Mouse (Mus musculus) stomach, embryonic 16.5 days (tissue): ENCODE results near the gene Slu7. TPM values are rescaled to one million over a fixed set of nuclear protein-coding genes. Genes with fewer than 3 reads are reported as not detected.

Experiments used
- ATAC-seq: fragments of 200-750 bp; cut with Nextera tagmentation; 2 replicates; pipeline ENCODE4 v1.8.0; 2017; ENCODE audit warnings: moderate number of reproducible peaks, moderate TSS enrichment; ENCODE audit not compliant: insufficient read depth, low FRiP score
- H3K27ac ChIP-seq: fragments of 300-500 bp; sonication (generic); 2 replicates; pipeline ENCODE4 v1.5.1; 2014; ENCODE audit warnings: low read length
- H3K27me3 ChIP-seq: fragments of 300-500 bp; sonication (generic); 2 replicates; pipeline ENCODE4 v1.6.1; 2014; ENCODE audit warnings: low read length, control low read depth, mixed read lengths; ENCODE audit not compliant: control insufficient read depth, insufficient read depth
- H3K36me3 ChIP-seq: fragments of 300-500 bp; sonication (generic); 2 replicates; pipeline ENCODE4 v1.6.1; 2014; ENCODE audit warnings: low read length; ENCODE audit not compliant: control insufficient read depth, insufficient read depth
- H3K4me1 ChIP-seq: fragments of 300-500 bp; sonication (generic); 2 replicates; pipeline ENCODE4 v1.6.1; 2014; ENCODE audit warnings: low read length, control low read depth, mixed read lengths; ENCODE audit not compliant: control insufficient read depth, insufficient read depth
- H3K4me2 ChIP-seq: fragments of 300-500 bp; sonication (generic); 2 replicates; pipeline ENCODE4 v1.6.1; 2014; ENCODE audit warnings: low read depth, low read length, mixed read lengths
- H3K4me3 ChIP-seq: fragments of 300-500 bp; sonication (generic); replicated peaks from 2 replicates; pipeline ENCODE4 v1.5.1; 2014; ENCODE audit warnings: mild to moderate bottlenecking, low read length
- H3K9ac ChIP-seq: fragments of 300-500 bp; sonication (generic); 2 replicates; pipeline ENCODE4 v1.6.1; 2014; ENCODE audit warnings: low read length
- H3K9me3 ChIP-seq: fragments of 300-500 bp; sonication (generic); replicated peaks from 2 replicates; pipeline ENCODE4 v1.6.1; 2016; ENCODE audit warnings: low read length, control low read depth; ENCODE audit not compliant: control insufficient read depth
- WGBS: fragments of 180-500 bp; shearing (Covaris S2); extraction: QIAGEN DNeasy Blood & Tissue Kit; methylation state at CpG from one replicate; pipeline ENCODE4 v1.1.7; 2014; 5-methylcytosine and 5-hydroxymethylcytosine counted together
- polyA plus RNA-seq: library from polyadenylated mRNA; unstranded; fragments of >200 nt; fragmentation: Nextera tagmentation; extraction: Ambion mirVana; gene quantifications from 2 replicates; pipeline ENCODE4 v1.2.1, GENCODE M21; 2015

Gene Slu7
- polyA plus RNA-seq = 47.0 and 51.1 TPM in 2 replicates

DNA sequence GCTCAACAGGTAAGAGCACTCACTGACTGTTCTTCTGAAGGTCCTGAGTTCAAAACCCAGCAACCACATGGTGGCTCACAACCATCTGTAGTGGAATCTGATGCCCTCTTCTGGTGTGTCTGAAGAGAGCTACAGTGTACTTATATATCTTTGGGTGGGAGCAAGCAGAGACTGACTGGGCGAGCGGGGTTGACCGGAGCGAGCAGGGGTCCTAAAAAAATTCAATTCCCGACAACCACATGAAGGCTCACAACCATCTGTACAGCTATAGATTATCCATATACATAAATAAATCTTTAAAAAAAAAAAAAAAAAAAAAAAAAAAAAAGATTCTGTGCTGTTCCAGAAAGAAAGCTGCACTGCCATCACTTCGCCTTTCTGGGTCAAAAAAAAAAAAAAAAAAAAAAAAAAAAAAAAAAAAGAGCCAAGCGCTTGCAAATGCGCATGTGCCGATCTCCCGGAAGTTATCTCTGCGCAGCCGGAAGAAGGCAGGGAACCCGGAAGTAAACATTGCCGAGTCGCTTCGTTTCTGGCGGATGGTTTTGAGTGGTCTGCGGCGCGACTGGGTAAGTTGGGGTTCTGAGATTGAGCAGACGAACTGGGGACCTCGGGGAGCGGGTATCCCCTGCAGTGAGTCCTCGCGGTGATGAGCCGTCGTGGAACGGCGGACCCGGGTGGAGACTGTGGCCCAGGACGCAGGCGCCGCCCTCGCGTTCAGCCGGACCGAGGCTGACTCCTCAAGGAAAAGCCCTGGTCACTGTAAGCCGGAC, at the start of gene Slu7:
Slu7 (plus strand) TSS at position 491 of the 770 bp plus-strand sequence.
- Histone ChIP-seq H3K36me3 (no peaks in the 10 kb centered on the region), H3K4me3 (peak within 1 kb of the TSS; percentile 94), H3K27ac (peak within 1 kb of the TSS; percentile 42; the same call in 1 of the 2 replicates), H3K4me2 (peak within 1 kb of the TSS; percentile 94), H3K27me3 (no peaks in the 10 kb centered on the region), H3K4me1 (peaks cover 5% of the 10 kb centered on the region), H3K9ac (peak within 1 kb of the TSS; percentile 85), H3K9me3 (no peaks in the 10 kb centered on the region)
- ATAC-seq = peak; percentile 81
- 7% methylated on average over 38 of the region's 38 CpGs for WGBS

DNA sequence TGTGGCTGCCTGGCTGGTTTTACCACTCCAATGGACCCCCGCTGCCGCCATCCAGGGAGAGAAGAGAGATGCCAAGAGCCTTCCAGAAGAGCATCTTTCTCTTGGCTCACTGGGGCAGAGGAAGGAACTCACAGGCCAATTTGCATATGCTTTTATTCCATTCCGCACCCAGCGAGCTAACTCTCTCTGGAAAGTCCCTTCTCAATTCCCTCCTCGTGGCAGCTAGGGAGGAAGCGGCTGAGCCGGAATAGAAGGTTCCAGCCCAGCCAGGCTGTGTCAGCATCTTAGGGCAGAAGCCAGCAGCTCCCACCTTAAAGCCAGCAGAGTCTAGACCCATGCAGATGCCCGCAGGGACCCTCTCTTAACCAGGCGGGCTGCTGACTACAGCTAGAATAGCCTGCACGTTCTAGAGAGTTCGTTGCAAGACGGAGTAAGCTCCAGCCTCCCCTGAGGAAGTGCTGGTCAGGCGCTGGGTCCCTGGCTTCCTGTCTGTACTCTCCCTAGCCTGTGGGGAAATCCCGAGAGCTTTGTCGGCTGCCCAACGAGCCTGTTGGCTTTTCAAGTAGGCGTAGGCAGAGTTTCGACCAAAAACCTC, 48.4 kb upstream of the Slu7 start:
- peak overlapping the region; percentile 41 for H3K4me3 ChIP-seq
- H3K27ac ChIP-seq = peak overlapping the region; percentile 60
- H3K9me3 ChIP-seq = no peaks in the 10 kb centered on the region

GRCm38 (mm10) chr11:43385716-43386115, 47.8 kb upstream of the Slu7 start:
- Histone ChIP-seq H3K4me2 (peak overlapping the region; percentile 77), H3K36me3 (no peaks in the 10 kb centered on the region), H3K27me3 (no peaks in the 10 kb centered on the region; the same call in 1 of the 2 replicates), H3K9me3 (no peaks in the 10 kb centered on the region), H3K4me3 (peak overlapping the region; percentile 41), H3K4me1 (no peaks in the 10 kb centered on the region), H3K9ac (peak overlapping the region; percentile 68), H3K27ac (no peak overlapping the region)
- WGBS = 7% methylated on average over 8 of the region's 8 CpGs
- ATAC-seq = no peak

More for the DNA sequence above, 48.4 kb upstream of the Slu7 start:
- no peaks in the 10 kb centered on the region; the same call in 1 of the 2 replicates for H3K27me3 ChIP-seq
- ATAC-seq = peak; percentile 81
- 2% methylated on average over 18 of the region's 18 CpGs for WGBS
- peak overlapping the region; percentile 68 for H3K9ac ChIP-seq
- no peaks in the 10 kb centered on the region for H3K36me3 ChIP-seq
- H3K4me1 ChIP-seq = no peaks in the 10 kb centered on the region
- peak overlapping the region; percentile 77 for H3K4me2 ChIP-seq

DNA sequence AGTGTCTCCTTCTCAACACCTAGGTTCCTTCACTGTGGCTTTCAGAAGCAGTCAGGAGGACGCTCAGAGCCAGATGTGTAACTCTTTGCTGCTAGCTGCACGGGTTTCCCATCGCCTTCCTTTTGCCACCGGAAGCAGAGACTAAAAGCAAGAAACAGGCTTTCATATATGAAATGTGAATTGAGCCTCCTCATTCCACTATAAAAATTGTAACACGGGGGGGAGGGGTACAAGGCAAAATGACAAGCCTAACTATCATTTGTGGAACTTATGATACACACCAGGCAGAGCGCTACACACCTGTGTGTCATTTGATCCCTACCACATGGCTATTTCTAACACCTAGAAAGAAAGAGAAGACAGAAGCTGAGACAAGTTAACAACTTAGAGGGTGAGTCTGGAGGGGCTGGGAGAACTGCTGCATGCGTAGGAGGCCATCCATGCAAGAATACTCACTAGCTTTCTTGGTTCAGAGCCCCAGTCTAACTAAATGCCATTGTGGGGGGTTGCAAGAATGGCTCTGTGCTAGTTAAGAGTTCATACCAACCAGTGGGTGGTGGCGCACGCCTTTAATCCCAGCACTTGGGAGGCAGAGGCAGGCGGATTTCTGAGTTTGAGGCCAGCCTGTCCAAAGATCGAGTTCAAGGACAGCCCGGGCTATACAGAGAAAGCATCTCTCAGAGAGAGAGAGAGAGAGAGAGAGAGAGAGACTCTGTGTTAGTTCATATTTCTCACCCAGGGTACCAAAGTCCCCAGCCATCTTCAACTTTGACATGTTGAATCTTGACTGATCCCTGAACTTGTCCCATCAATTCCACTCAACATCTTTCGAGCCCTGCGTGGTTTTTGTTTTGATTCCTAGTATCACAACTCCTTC, 46.3 kb upstream of the Slu7 start:
- no peak overlapping the region for H3K27ac ChIP-seq
- H3K4me2 ChIP-seq = no peak overlapping the region
- H3K27me3 ChIP-seq = no peaks in the 10 kb centered on the region; the same call in 1 of the 2 replicates
- no peaks in the 10 kb centered on the region for H3K9me3 ChIP-seq
- H3K4me1 ChIP-seq = no peaks in the 10 kb centered on the region
- 89% methylated on average over 14 of the region's 14 CpGs for WGBS
- H3K36me3 ChIP-seq = no peaks in the 10 kb centered on the region
- H3K4me3 ChIP-seq = no peak overlapping the region
- H3K9ac ChIP-seq = no peak overlapping the region
- ATAC-seq = no peak

GRCm38 (mm10) chr11:43388122-43389097, 45.1 kb upstream of the Slu7 start:
- ATAC-seq = no peak
- H3K9ac ChIP-seq = no peak overlapping the region
- no peaks in the 10 kb centered on the region for H3K4me1 ChIP-seq
- H3K9me3 ChIP-seq = no peaks in the 10 kb centered on the region
- no peak overlapping the region for H3K4me2 ChIP-seq
- no peak overlapping the region for H3K27ac ChIP-seq
- no peaks in the 10 kb centered on the region for H3K36me3 ChIP-seq
- H3K4me3 ChIP-seq = no peak overlapping the region
- H3K27me3 ChIP-seq = no peaks in the 10 kb centered on the region; the same call in 1 of the 2 replicates
- 73% methylated on average over 21 of the region's 21 CpGs for WGBS

DNA sequence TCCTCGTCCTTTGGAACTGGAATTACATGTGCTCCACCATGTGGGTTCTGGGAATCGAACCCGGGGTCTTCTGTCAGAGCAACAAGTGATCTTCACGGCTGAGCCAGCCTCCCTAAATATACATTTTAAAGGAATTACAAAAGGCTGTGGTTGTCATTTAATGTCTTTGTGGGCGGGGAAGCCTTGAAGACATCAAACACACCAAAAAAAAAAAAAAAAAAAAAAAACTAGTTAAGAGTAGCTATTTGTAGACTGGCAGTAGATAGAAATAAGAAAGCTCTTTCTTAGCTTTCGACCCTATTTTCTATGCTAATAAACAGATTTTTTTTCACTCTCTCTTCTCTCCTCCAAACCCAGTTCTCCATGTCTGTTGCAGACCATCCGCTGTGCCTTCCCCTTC, 44.4 kb upstream of the Slu7 start:
- no peak overlapping the region for H3K4me3 ChIP-seq
- no peaks in the 10 kb centered on the region for H3K4me1 ChIP-seq
- 87% methylated on average over 7 of the region's 7 CpGs for WGBS
- H3K27me3 ChIP-seq = no peaks in the 10 kb centered on the region; the same call in 1 of the 2 replicates
- ATAC-seq = no peak
- H3K9ac ChIP-seq = no peak overlapping the region
- no peaks in the 10 kb centered on the region for H3K9me3 ChIP-seq
- H3K27ac ChIP-seq = no peak overlapping the region
- H3K36me3 ChIP-seq = no peaks in the 10 kb centered on the region
- no peak overlapping the region for H3K4me2 ChIP-seq

- no peak overlapping the region for H3K4me3 ChIP-seq
- H3K36me3 ChIP-seq = no peaks in the 10 kb centered on the region
- H3K27me3 ChIP-seq = no peaks in the 10 kb centered on the region
- 32% methylated on average over 2 of the region's 2 CpGs for WGBS
- H3K4me1 ChIP-seq = peaks cover 5% of the 10 kb centered on the region; the same call in 1 of the 2 replicates
- no peaks in the 10 kb centered on the region for H3K9me3 ChIP-seq
- no peak overlapping the region for H3K9ac ChIP-seq
- no peak overlapping the region for H3K4me2 ChIP-seq
- H3K27ac ChIP-seq = no peak overlapping the region
- no peak for ATAC-seq
Measured at GRCm38 (mm10) chr11:43392757-43393156, 40.8 kb upstream of the Slu7 start.

DNA sequence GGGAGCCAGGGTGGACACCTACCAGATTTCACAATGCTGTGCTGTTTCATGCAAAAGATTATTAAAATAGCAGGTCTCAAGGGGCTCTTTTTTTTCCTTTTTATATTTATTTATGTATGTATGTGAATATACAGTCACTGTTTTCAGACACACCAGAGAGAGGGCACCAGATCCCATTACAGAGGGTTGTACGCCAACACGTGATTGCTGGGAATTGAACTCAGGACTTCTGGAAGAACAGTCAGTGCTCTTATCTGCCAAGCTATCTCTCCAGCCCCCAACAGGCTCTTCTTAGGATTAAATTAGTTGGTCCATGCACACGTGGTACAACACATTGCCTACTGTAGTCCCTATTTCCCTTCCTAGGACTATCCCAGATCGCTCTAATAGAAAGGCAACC, 40.2 kb upstream of the Slu7 start:
- peaks cover 5% of the 10 kb centered on the region; the same call in 1 of the 2 replicates for H3K4me1 ChIP-seq
- 79% methylated on average over 4 of the region's 4 CpGs for WGBS
- no peak overlapping the region for H3K4me3 ChIP-seq
- no peaks in the 10 kb centered on the region for H3K36me3 ChIP-seq
- no peak overlapping the region for H3K9ac ChIP-seq
- no peak overlapping the region for H3K27ac ChIP-seq
- H3K9me3 ChIP-seq = no peaks in the 10 kb centered on the region
- H3K4me2 ChIP-seq = no peak overlapping the region
- no peak for ATAC-seq
- no peaks in the 10 kb centered on the region for H3K27me3 ChIP-seq
